Mouse (Mus musculus): Measurements from ENCODE around the gene Thtpa. TPM values are rescaled to one million over a fixed set of nuclear protein-coding genes. Genes with fewer than 3 reads are reported as not detected.
A peak's percentile ranks its signal among the peaks of the same experiment; 100 is the strongest.

Gene Thtpa
- polyA plus RNA-seq, 1 experiment from 2014 or later: 20.8 TPM

- Histone ChIP-seq H3K27ac (peak within 1 kb of the TSS; percentile 65; the same call in 1 of the 2 replicates), H3K27me3 (ENCODE audit: insufficient read depth, low read length) (no peaks in the 10 kb centered on the region), H3K4me2 (ENCODE audit: low read length) (peak within 1 kb of the TSS; percentile 67), H3K4me1 (replicated peaks; ENCODE audit: insufficient read depth, low read length) (peaks cover 19% of the 10 kb centered on the region), H3K36me3 (ENCODE audit: insufficient read depth, low read length) (no peaks in the 10 kb centered on the region), H3K4me3 (replicated peaks; ENCODE audit: low read depth, low read length) (peak within 1 kb of the TSS; percentile 54), H3K9me3 (replicated peaks; ENCODE audit: low read length) (no peaks in the 10 kb centered on the region), H3K9ac (ENCODE audit: low read depth, low read length) (peak within 1 kb of the TSS; percentile 60)
- under 1% methylated on average over 34 of the region's 34 CpGs for WGBS
- peak; percentile 29; the same call in 1 of the 2 replicates for TF ChIP-seq CTCF (IDR thresholded peaks at IDR 0.05; ENCODE audit: low read depth)
- ATAC-seq (replicated peaks; ENCODE audit: low FRiP score, low read depth): peak; percentile 86
- DNase-seq (ENCODE audit: low spot score): peak; percentile 89
These were observed 2.5 kb upstream of the Thtpa start, which contains the start of gene Zfhx2 for GRCm38 (mm10) chr14:55092011-55092577. Gene Zfhx2, minus strand, starts transcription at chr14:55092324.

DNA sequence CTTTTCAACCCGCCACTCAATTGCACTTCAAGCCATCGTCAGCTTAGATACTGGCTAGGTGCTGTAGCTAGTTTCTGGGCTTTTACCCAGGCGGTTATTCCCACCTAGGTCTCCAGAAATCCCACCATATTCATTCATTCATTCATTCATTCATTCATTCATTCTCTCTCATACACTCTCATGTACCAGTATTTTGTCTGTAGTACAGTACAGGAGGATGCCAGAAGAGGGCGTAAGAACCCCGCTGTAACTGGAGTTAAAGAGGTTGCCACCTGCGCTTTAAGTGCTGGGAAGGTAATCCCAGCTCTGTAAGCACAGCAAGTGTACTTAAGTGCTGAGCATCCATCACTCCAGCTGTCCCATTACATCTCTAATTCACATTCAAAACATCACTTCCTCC is 657 bp upstream of the Thtpa start:
- peaks cover 20% of the 10 kb centered on the region for H3K4me1 ChIP-seq (replicated peaks; ENCODE audit: insufficient read depth, low read length)
- H3K27ac ChIP-seq: no peak overlapping the region
- H3K4me2 ChIP-seq (ENCODE audit: low read length): peak overlapping the region; percentile 81
- 46% methylated on average over 6 of the region's 6 CpGs for WGBS
- no peaks in the 10 kb centered on the region; the same call in 1 of the 2 replicates for H3K36me3 ChIP-seq (ENCODE audit: insufficient read depth, low read length)
- DNase-seq (ENCODE audit: low spot score) (no peak), ATAC-seq (replicated peaks; ENCODE audit: low FRiP score, low read depth) (no peak)
- peak; percentile 24; the same call in 1 of the 2 replicates for TF ChIP-seq CTCF (IDR thresholded peaks at IDR 0.05; ENCODE audit: low read depth)
- H3K4me3 ChIP-seq (replicated peaks; ENCODE audit: low read depth, low read length): no peak overlapping the region
- H3K27me3 ChIP-seq (ENCODE audit: insufficient read depth, low read length): no peaks in the 10 kb centered on the region
- H3K9ac ChIP-seq (ENCODE audit: low read depth, low read length): no peak overlapping the region
- no peaks in the 10 kb centered on the region for H3K9me3 ChIP-seq (replicated peaks; ENCODE audit: low read length)

DNA sequence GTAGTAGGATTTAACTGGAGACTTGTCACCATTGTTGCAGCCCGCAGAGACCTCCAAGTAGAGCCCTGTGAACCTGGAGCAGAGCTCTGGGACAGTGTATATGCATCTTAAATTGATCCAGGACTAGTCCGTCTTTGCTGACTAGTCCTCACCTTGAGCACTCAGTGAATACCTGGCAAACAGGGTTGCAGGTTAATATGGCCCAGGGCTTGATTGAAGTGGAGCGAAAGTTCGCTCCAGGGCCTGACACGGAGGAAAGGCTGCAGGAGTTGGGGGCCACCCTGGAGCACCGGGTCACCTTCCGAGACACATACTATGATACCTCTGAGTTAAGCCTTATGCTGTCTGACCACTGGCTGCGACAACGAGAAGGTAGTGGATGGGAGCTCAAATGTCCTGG is 679 bp downstream of the Thtpa start:
- no peaks in the 10 kb centered on the region for H3K9me3 ChIP-seq (replicated peaks; ENCODE audit: low read length)
- peaks cover 20% of the 10 kb centered on the region for H3K4me1 ChIP-seq (replicated peaks; ENCODE audit: insufficient read depth, low read length)
- H3K36me3 ChIP-seq (ENCODE audit: insufficient read depth, low read length): peaks cover 6% of the 10 kb centered on the region; the same call in 1 of the 2 replicates
- no peaks in the 10 kb centered on the region for H3K27me3 ChIP-seq (ENCODE audit: insufficient read depth, low read length)
- TF ChIP-seq CTCF (IDR thresholded peaks at IDR 0.05; ENCODE audit: low read depth): no peak
- 45% methylated on average over 9 of the region's 9 CpGs for WGBS
- H3K27ac ChIP-seq: peak overlapping the region; percentile 84
- peak overlapping the region; percentile 81 for H3K4me2 ChIP-seq (ENCODE audit: low read length)
- H3K9ac ChIP-seq (ENCODE audit: low read depth, low read length): peak overlapping the region; percentile 75
- ATAC-seq (replicated peaks; ENCODE audit: low FRiP score, low read depth) (no peak), DNase-seq (ENCODE audit: low spot score) (no peak)
- H3K4me3 ChIP-seq (replicated peaks; ENCODE audit: low read depth, low read length): peak overlapping the region; percentile 71

- no peaks in the 10 kb centered on the region for H3K27me3 ChIP-seq (ENCODE audit: insufficient read depth, low read length)
- DNase-seq (ENCODE audit: low spot score) (no peak), ATAC-seq (replicated peaks; ENCODE audit: low FRiP score, low read depth) (no peak)
- TF ChIP-seq CTCF (IDR thresholded peaks at IDR 0.05; ENCODE audit: low read depth): no peak
- peak overlapping the region; percentile 84; the same call in 1 of the 2 replicates for H3K27ac ChIP-seq
- peak overlapping the region; percentile 75; the same call in 1 of the 2 replicates for H3K9ac ChIP-seq (ENCODE audit: low read depth, low read length)
- 49% methylated on average over 12 of the region's 12 CpGs for WGBS
- H3K36me3 ChIP-seq (ENCODE audit: insufficient read depth, low read length): peaks cover 7% of the 10 kb centered on the region; the same call in 1 of the 2 replicates
- H3K4me2 ChIP-seq (ENCODE audit: low read length): peak overlapping the region; percentile 81
- H3K4me1 ChIP-seq (replicated peaks; ENCODE audit: insufficient read depth, low read length): peaks cover 20% of the 10 kb centered on the region
- no peaks in the 10 kb centered on the region for H3K9me3 ChIP-seq (replicated peaks; ENCODE audit: low read length)
- H3K4me3 ChIP-seq (replicated peaks; ENCODE audit: low read depth, low read length): peak overlapping the region; percentile 71; the same call in 1 of the 2 replicates
These were observed 1.1 kb downstream of the Thtpa start for GRCm38 (mm10) chr14:55095671-55096070.

GRCm38 (mm10) chr14:55096573-55097087 is 2.0 kb downstream of the Thtpa start:
- Histone ChIP-seq H3K9me3 (replicated peaks; ENCODE audit: low read length) (no peaks in the 10 kb centered on the region), H3K4me3 (replicated peaks; ENCODE audit: low read depth, low read length) (no peak overlapping the region), H3K27ac (0 out of 2 replicates have a peak overlapping the region, but pooled peaks have one; percentile 75), H3K4me1 (replicated peaks; ENCODE audit: insufficient read depth, low read length) (peaks cover 16% of the 10 kb centered on the region), H3K36me3 (ENCODE audit: insufficient read depth, low read length) (peaks cover 12% of the 10 kb centered on the region; the same call in 1 of the 2 replicates), H3K9ac (ENCODE audit: low read depth, low read length) (no peak overlapping the region), H3K27me3 (ENCODE audit: insufficient read depth, low read length) (no peaks in the 10 kb centered on the region), H3K4me2 (ENCODE audit: low read length) (no peak overlapping the region)
- TF ChIP-seq CTCF (IDR thresholded peaks at IDR 0.05; ENCODE audit: low read depth): no peak
- ATAC-seq (replicated peaks; ENCODE audit: low FRiP score, low read depth) (no peak), DNase-seq (ENCODE audit: low spot score) (no peak)
- WGBS: 47% methylated on average over 9 of the region's 9 CpGs

DNA sequence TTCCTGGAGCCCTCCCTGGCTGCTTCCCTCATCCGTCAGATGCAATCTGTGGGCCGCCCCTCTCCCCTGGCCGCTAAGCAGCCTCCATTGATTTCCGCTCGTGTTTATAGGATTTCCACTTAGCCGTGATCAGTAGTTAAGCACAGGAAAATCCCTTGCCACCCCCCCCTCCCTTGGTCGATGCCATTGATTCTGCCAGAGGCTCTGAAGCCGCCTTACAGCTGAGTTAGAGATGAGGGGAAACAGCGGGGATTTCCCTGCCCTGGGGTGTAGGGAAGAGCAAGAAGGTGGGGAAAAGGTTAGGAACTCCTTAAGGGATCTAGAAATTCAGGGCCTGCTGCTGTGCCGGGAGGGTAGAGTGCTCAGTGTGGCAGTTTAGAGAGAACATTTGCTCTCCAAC is 3.1 kb downstream of the Thtpa start:
- Histone ChIP-seq H3K4me1 (replicated peaks; ENCODE audit: insufficient read depth, low read length) (peaks cover 16% of the 10 kb centered on the region), H3K27ac (peak overlapping the region; percentile 75)

More for the DNA sequence above, 3.1 kb downstream of the Thtpa start:
- H3K4me2 ChIP-seq (ENCODE audit: low read length): no peak overlapping the region
- no peaks in the 10 kb centered on the region for H3K27me3 ChIP-seq (ENCODE audit: insufficient read depth, low read length)
- no peak for DNase-seq (ENCODE audit: low spot score)
- TF ChIP-seq CTCF (IDR thresholded peaks at IDR 0.05; ENCODE audit: low read depth): no peak
- H3K9me3 ChIP-seq (replicated peaks; ENCODE audit: low read length): no peaks in the 10 kb centered on the region
- H3K4me3 ChIP-seq (replicated peaks; ENCODE audit: low read depth, low read length): no peak overlapping the region
- ATAC-seq (replicated peaks; ENCODE audit: low FRiP score, low read depth): no peak
- 64% methylated on average over 10 of the region's 10 CpGs for WGBS
- peaks cover 12% of the 10 kb centered on the region; the same call in 1 of the 2 replicates for H3K36me3 ChIP-seq (ENCODE audit: insufficient read depth, low read length)
- H3K9ac ChIP-seq (ENCODE audit: low read depth, low read length): no peak overlapping the region
